Mouse (Mus musculus) stomach, postnatal 0 days (tissue): Measurements from ENCODE around the gene Gm10840.

ENCODE experiments used
- CTCF ChIP-seq: IDR thresholded peaks from 2 replicates; pipeline ENCODE4 v1.5.1; 2016; ENCODE audit warnings: antibody characterized with exemption, low read depth, mild to moderate bottlenecking, moderate library complexity
- EP300 ChIP-seq: optimal IDR thresholded peaks from 2 replicates; pipeline ENCODE3; 2016; ENCODE audit warnings: antibody characterized with exemption

DNA sequence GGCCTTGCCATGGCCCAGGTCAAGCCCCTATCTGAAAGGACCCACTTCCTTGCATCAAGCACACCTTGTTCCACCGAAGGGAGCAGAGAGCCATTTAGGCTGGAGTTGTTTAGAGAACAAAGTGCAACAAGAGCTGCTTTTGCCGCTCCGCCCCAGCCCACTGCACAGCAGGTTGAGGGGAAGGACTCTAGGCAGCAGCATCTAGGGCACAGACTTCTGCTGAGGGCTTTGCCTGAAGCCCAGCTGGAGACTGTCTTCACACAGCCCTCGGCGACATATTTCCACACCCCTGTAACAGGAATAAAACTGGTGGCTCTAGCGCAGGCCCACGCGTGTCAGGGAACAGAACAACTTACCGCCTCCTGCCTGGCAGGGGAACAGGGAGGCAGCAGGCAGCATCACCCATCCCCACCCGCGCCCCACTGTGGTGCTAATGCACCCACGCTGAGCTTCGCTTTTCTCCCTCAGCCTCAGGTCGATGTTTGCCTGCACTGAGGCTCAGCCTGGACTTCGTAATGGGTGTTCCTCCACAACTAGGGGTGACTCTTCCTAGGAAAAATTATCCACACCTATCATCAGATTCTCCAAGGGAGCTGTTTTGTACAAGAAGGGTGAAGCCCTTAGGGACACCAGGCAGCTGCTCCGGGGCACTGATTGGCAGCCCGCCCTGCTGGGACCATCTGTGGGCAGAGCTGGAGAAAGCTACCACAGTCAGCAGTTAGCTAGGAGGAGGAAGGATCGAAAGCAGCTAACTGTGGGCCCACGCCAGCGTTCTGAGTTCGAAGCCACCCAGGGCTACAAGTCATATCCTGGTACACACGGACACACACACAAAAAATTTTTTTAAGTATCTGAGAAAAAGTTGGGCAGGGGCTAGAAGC lies at the start of gene Gm10840, which contains the start of gene Limd2:
- TF ChIP-seq CTCF (no peak), EP300 (no peak)
